Comparison of ENCODE assay signal across 16 mouse cellular contexts in genomic region chr16:70527224-70527623, GRCm38 (mm10).
"Had no signal": no experiment of that assay in that cellular context is flagged by ENCODE, and none has a peak within 500 bp of the region (broad histone marks: within the 10 kb centered on the region; RNA-seq: fewer than 3 reads in every experiment).

No protein-coding gene starts in this region.

- ATAC-seq: midbrain, embryonic 16.5 days had no signal

- H3K4me2 ChIP-seq: lung, embryonic 14.5 days; midbrain, embryonic 12.5 days; neural tube, embryonic 12.5 days; stomach, embryonic 15.5 days had no signal

- H3K27ac ChIP-seq: midbrain, embryonic 10.5 days; midbrain, embryonic 12.5 days; neural tube, embryonic 12.5 days; stomach, embryonic 15.5 days; stomach, postnatal 0 days had no signal

- H3K9me3 ChIP-seq: midbrain, embryonic 10.5 days; midbrain, embryonic 12.5 days; neural tube, embryonic 12.5 days; stomach, embryonic 15.5 days had no signal

- H3K4me1 ChIP-seq: midbrain, embryonic 10.5 days; midbrain, embryonic 12.5 days; neural tube, embryonic 12.5 days; stomach, embryonic 15.5 days had no signal

- H3K36me3 ChIP-seq: midbrain, embryonic 10.5 days; midbrain, embryonic 12.5 days; neural tube, embryonic 12.5 days; stomach, embryonic 15.5 days had no signal

- H3K27me3 ChIP-seq: midbrain, embryonic 12.5 days; neural tube, embryonic 12.5 days; stomach, embryonic 15.5 days had no signal

- H3K9ac ChIP-seq: lung, embryonic 14.5 days; midbrain, embryonic 12.5 days; neural tube, embryonic 12.5 days; stomach, embryonic 15.5 days had no signal

- H3K4me3 ChIP-seq: midbrain, embryonic 10.5 days; midbrain, embryonic 12.5 days; myocyte; neural tube, embryonic 12.5 days; stomach, embryonic 15.5 days had no signal

- DNase-seq: lung, adult 18-20 months; lung, embryonic 14.5 days; lung, postnatal 10 days; lung, postnatal 4 days; midbrain, embryonic 14.5 days; right cerebral cortex, postnatal 14 days; thymus, adult 2 months; thymus, postnatal 25 days; thymus, postnatal 4 days had no signal
